ENCODE assay signal across 10 mouse cellular contexts in the genomic region with DNA sequence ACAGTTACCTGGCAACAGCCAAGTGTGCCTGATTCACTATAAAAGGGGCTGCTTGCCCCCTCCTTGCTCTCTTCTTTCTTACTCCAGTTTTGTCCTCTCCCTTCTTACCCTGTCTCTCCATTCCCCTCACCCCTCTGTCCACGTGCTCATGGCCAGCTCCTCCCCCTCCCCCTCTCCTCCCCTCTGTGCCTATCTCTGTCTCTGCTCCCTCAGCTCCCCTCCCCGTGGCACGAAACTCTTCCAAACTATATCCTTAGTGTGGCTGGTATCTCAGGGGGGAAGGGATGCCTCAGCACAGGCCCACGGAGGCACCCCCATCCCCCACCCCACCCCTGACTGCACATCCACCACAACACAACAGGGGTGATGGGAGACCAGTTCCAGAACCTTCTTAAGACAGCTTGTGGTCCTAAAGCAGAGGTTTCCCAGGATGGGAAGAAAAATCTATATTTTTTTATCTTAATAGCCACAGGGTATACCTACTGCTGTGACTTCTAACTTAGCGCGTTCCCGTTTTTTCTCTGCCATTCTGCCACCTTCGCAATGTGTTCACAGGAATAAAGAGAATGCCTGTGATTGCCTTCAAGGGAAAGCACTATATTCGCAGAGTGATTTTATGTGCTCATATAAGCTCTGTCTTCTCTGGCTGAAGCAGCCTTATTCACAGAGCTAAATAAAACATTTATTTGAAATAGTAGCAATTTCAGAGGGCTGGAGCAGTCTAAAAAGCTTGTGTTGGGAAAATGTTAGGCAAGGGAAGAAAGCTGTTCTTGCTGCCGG.
DNase-seq lines count a peak whose midpoint lies in the region; ATAC-seq and TF ChIP-seq lines count a peak whose summit lies in the region.
"Had no signal": no experiment of that assay in that cellular context is flagged by ENCODE, and none has a peak within 500 bp of the region (broad histone marks: within the 10 kb centered on the region; RNA-seq: fewer than 3 reads in every experiment).

No protein-coding gene starts in this region.

- H3K9me3 ChIP-seq in neural tube, embryonic 11.5 days (ENCODE audit: control insufficient read depth, low read length), result no peaks in the 10 kb centered on the region
- H3K9me3 ChIP-seq in limb, embryonic 15.5 days, result no peaks in the 10 kb centered on the region

- TF ChIP-seq POLR2A in heart, adult 2 months (IDR thresholded peaks at IDR 0.05; ENCODE audit: insufficient read depth, low read depth, low read length), result no peak

- no peak for DNase-seq in heart, adult 2 months
- no peak for DNase-seq in heart, postnatal 36 days
- no peak for DNase-seq in neural tube, embryonic 11.5 days (ENCODE audit: low spot score)
- no peak for DNase-seq in neural tube, embryonic 10.5 days (ENCODE audit: extremely low spot score, low spot score)
- peak; percentile 62 for DNase-seq in testis, postnatal 10 days (ENCODE audit: low spot score)
- no peak for DNase-seq in gastrocnemius, postnatal 14 days
- DNase-seq in kidney, adult 18-20 months, result no peak
- DNase-seq: cerebellum, adult 2 months; kidney, postnatal 25 days had no signal

- H3K79me2 ChIP-seq in heart, adult 2 months (replicated peaks; ENCODE audit: control insufficient read depth, insufficient read depth, low read length), result no peaks in the 10 kb centered on the region

- intact Hi-C loops in heart, adult 2 months (cut with DNase I), result no loop called here
- intact Hi-C loops in heart, postnatal 36 days (cut with DNase I), result no loop called here
- intact Hi-C loops in gastrocnemius, postnatal 14 days (cut with DNase I; ENCODE audit: low total_unique reads), result no loop called here

- no peak overlapping the region for H3K4me2 ChIP-seq in neural tube, embryonic 11.5 days (ENCODE audit: low read depth)
- no peak overlapping the region for H3K4me2 ChIP-seq in limb, embryonic 15.5 days

- TF ChIP-seq EP300 in heart, adult 2 months (IDR thresholded peaks at IDR 0.05; ENCODE audit: insufficient read depth, low read depth, low read length), result no peak

- WGBS in heart, adult 2 months, result 66% methylated on average over 10 of the region's 10 CpGs
- WGBS in neural tube, embryonic 11.5 days, result 64% methylated on average over 10 of the region's 10 CpGs
- 34% methylated on average over 10 of the region's 10 CpGs for WGBS in limb, embryonic 15.5 days

- H3K9ac ChIP-seq in heart, adult 2 months (ENCODE audit: low read depth, low read length), result no peak overlapping the region
- H3K9ac ChIP-seq in neural tube, embryonic 11.5 days (ENCODE audit: low read length), result no peak overlapping the region
- H3K9ac ChIP-seq in limb, embryonic 15.5 days, result no peak overlapping the region

- H3K27me3 ChIP-seq in heart, adult 2 months (ENCODE audit: control insufficient read depth, insufficient read depth, low read length), result no peaks in the 10 kb centered on the region
- H3K27me3 ChIP-seq in neural tube, embryonic 11.5 days (ENCODE audit: control insufficient read depth, insufficient read depth, low read length), result no peaks in the 10 kb centered on the region
- H3K27me3 ChIP-seq in limb, embryonic 15.5 days, result no peaks in the 10 kb centered on the region

- peak overlapping the region; percentile 56 for H3K27ac ChIP-seq in heart, adult 2 months
- no peak overlapping the region for H3K27ac ChIP-seq in neural tube, embryonic 11.5 days (ENCODE audit: low read depth, low read length)
- peak overlapping the region; percentile 54; the same call in 1 of the 2 replicates for H3K27ac ChIP-seq in limb, embryonic 15.5 days

- ATAC-seq in neural tube, embryonic 11.5 days (ENCODE audit: insufficient read depth, low FRiP score, low TSS enrichment), result peak; percentile 54
- no peak for ATAC-seq in limb, embryonic 15.5 days (ENCODE audit: insufficient number of reproducible peaks, low FRiP score, low TSS enrichment, low read depth)

- no peak for TF ChIP-seq CTCF in heart, adult 2 months (IDR thresholded peaks at IDR 0.05)

- H3K36me3 ChIP-seq in heart, adult 2 months (ENCODE audit: control insufficient read depth, insufficient read depth, low read length), result 0 out of 2 replicates have a peak, but pooled peaks cover 1% of the 10 kb centered on the region
- H3K36me3 ChIP-seq in neural tube, embryonic 11.5 days (ENCODE audit: control insufficient read depth, insufficient read depth, low read length), result no peaks in the 10 kb centered on the region
- no peaks in the 10 kb centered on the region for H3K36me3 ChIP-seq in limb, embryonic 15.5 days

- H3K4me3 ChIP-seq in heart, adult 2 months, result no peak overlapping the region
- H3K4me3 ChIP-seq in neural tube, embryonic 11.5 days (ENCODE audit: low read depth, low read length), result no peak overlapping the region
- H3K4me3 ChIP-seq in limb, embryonic 15.5 days, result no peak overlapping the region

- peaks cover 14% of the 10 kb centered on the region for H3K4me1 ChIP-seq in heart, adult 2 months (ENCODE audit: control insufficient read depth, insufficient read depth, low read length)
- peaks cover 22% of the 10 kb centered on the region for H3K4me1 ChIP-seq in neural tube, embryonic 11.5 days (ENCODE audit: control insufficient read depth, insufficient read depth, low read length)
- H3K4me1 ChIP-seq in limb, embryonic 15.5 days, result peaks cover 49% of the 10 kb centered on the region
